Mouse (Mus musculus) kidney, postnatal 4 days (tissue): Measurements from ENCODE around the gene Macf1.
A peak's percentile ranks its signal among the peaks of the same experiment; 100 is the strongest.

Source experiments
- DNase-seq, 2 experiments: peaks; one replicate each; pipeline ENCODE4 v3.0.0; 2021; ENCODE audit warnings: mixed read lengths in 2 of 2

Macf1 gene

DNA sequence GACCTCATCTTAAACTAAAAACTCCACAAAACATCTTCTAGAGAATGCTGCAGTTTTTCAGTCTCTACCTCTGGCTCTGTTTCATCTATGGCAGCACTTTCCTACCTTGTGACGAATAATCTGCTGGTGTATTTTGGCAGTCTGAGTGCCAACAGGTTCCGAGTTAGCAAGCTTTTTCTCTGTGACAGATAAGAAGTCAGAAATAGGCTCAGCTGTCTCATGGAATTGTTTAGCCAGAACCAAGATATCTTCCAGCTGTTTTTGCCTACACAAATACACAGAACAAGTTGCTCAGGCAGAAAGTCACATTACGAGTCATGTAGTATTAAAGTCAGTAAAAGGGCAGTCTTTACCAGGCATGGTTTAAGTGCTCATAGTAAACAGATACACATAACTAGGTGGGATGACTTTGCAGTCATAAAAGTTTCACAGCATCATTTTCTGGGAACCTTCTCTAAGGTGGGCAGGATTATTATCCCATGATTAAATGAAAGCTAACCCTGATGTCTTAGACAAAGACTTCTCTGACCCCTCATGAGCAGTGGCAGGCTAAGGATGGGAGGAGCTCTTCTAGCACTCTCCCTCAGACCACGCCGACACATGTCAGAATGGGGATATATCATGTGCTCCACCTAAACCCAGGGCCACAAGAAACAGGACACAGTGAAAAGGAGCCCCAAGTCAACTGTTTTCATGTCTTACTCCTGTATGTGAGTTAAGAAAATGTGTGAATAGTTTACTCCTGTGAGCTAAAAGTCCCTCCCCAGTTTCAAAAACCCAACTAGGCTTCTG, 286.3 kb downstream of the Macf1 start:
- DNase-seq = no peak

DNA sequence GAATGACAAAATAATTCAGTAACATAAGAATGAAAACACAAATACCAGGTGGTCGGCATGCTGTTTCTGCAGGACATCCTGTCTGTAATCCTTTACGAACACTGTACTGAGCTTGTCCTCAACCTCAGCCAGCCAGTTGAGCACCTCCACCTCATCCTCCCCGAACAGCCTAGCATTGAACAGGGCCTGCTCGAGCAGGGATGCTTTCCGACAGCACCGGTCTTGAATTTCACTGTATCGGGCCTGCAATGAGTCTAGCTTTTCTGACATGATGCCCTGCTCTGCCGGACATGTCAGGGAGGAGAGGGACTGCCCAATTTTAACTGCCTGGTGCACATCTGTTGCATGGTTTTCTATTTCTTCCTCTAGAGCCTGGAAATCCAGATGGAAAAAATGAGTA, 287.1 kb downstream of the Macf1 start:
- DNase-seq = no peak

DNA sequence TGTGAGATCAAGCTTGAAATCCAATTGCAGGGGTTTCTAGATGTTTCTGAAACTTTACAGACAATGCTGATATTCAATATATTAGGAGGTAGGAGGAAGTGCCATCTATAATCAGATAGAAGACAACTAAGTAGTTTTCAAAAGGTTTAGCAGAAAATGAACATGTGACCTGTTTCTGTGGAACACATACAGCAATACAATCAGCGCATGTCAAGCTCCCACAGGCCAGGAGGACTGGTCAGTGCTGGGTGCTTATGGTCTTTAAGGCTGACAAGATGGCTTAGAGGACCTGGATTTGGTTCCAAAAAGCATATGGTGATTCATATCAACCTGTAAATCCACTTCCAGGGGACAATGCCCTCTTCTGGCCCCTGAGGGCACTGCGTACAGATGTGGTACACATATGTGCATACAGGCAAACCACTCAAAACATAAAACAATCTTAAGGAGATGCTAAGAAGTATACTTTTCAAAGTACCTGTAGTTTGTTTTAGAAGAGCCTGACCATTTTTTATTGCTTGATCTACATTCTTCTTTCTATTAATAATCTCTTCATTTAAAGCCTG, 288.6 kb downstream of the Macf1 start:
- peak; percentile 28 to 38 for DNase-seq

DNA sequence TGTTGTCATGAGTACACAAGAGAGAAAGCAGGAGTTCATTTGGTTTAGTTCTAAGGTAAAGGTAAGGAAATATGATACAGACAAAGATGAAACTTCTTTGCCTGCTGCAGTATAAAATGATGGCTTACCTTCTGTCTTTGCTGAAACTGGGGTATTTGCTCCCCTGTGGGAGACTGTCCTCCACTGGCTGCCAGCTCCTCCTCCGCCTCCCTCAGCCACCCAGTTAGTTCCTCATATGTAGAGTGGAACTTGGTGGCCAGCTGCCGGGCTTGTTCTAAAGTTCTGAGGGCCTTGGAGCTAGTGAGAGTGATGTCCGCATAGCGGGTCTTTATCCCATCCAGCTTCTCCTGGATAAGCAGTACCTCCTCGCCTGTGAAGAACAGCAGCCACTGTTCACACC, 289.3 kb downstream of the Macf1 start:
- no peak for DNase-seq

DNA sequence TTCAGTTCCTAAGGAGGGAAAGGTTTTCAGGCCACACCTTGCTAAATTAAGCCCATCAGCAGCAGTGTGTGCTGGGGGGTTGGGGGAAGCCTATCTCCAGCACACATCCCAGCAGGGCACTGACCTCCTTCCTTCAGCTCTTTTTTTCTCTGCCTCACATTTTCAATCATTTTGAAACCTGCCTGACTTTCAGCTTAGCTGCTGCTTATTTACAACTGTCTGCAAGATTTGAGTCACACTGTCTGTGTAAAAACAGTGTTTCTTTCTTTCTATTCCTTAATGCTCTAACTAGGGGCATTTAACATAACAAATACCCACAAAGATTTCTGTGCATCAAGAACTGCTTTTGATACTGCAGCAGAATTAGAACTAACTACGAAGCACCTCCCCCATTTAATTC, 289.9 kb downstream of the Macf1 start:
- DNase-seq = no peak

DNA sequence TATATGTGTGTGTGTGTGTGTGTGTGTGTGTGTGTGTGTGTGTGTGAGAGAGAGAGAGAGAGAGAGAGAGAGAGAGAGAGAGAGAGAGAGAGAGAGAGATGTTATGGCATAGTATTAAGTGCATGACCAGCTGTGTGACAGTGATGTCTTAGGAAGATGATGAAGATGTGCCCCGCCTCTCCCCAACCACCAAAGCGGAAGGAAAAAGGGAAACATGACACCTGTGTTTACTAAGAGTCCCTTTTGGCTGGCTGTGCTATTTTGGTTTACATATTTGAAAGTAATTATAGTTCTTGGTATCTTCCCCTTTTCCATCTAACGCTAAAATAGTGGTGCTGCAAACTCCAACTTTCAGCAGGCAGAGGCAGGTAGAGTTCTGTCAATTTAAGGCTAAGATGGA, 291.2 kb downstream of the Macf1 start:
- DNase-seq = no peak

DNA sequence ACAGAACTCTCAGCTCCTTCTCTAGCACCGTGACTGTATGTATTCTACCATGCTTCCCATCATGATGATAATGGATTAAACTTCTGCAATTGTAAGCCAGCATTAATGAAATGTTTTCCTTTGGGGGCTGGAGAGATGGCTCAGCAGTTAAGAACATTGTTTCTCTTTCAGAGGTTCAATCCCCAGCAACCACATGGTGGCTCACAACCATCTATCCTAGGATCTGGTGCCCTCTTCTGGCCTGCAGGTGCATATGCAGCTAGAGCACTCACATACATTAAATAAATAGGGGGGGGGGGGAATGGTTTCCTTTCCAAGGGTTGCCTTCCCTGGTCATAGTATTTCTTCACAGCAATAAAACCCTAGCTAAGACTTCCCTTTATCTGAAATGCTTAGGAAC, 292.0 kb downstream of the Macf1 start:
- peak; percentile 28 to 31 for DNase-seq

DNA sequence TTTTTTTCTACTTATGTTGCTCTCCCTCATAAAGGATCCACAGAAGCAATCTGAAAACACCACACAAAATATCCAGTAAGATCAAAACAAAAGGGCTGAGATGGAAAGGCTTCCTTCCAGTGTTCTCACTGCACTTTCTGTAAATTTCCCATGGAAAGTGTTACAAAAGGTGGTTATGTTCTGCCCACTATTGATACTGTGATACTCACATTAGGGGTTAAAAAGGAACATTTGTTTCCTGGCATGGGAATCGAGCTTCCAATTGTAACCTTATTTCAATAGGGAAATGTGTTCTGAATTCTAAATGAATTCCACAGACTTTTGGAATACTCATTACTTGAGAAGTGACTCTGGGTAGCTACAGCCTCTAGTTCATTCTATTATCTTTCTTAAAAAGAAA, 299.1 kb downstream of the Macf1 start:
- DNase-seq = no peak

DNA sequence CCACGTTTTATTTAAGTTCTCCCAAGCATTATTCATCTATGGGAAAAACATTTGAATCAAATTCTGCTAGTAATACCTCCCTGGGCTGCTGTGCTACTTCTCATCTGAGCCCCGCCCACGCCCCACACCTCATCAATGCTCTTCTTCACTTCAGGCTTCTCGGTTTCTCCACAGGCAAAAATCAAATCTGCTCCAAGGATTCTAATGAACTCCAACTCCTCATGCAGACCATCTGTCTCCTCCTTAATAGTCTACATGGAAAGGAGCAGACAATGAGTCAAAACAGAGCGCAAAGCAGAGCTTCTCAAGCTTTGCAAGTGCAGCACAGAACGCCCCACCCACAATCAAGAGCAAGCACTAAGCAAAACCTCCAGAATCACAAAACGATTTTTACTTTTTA, 301.0 kb downstream of the Macf1 start:
- no peak for DNase-seq

DNA sequence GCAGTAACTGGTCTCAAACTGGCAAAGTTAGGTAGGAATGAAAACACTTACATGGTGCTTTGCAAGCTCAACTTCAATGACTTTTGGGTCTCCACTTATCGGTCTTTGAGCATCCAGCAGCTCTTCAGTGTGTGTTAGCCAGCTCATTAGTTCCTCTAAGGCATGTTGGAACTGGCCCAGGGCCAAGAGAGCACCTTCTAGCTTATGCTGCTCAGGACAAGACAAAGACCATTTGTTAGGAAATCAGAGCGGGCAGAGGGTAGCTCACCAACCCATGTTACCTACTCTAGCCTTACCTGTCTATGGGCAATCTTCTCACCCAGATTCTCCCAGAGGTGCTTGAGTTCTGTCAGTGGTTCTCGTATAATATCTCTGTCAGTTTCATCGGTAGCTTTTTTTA, 302.1 kb downstream of the Macf1 start:
- no peak for DNase-seq

DNA sequence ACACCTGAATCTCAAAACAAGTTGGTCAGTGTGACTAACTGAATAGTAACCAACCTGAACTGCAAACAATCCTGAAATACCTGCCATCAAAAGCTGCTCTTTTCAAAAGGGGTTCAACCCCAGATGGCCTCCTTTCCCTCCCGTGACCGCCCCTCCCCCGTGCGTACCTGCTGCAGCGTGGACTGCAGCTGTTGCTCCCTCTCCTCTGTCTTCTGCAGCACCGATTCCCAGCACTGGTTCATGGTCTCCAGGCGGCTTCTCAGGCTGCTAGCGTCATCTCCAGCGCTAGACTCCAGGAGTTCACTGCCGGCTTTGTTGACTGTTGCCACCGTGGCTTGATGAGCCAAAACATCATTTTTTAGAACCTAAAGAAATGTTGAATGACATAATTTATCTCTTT, 302.6 kb downstream of the Macf1 start:
- DNase-seq = no peak

DNA sequence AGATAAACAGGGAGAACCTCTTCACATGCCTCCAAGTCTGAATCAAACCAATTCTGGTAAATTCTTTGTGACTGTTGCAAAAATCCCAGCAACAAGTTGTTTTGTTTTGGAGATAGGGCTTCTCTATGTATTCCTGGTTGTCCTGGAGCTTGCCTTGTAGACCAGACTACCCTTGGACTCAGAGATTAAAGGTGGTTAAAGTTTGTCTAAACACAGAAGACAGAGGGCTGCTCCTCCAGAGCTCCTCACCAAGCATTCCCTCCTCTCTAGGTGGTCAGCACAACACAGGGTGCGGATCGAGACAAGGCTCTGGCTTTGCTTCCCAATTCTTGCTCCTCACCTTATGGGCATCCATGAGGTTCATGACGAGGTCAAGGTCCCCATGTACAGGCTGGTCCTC, 308.1 kb downstream of the Macf1 start:
- no peak for DNase-seq

DNA sequence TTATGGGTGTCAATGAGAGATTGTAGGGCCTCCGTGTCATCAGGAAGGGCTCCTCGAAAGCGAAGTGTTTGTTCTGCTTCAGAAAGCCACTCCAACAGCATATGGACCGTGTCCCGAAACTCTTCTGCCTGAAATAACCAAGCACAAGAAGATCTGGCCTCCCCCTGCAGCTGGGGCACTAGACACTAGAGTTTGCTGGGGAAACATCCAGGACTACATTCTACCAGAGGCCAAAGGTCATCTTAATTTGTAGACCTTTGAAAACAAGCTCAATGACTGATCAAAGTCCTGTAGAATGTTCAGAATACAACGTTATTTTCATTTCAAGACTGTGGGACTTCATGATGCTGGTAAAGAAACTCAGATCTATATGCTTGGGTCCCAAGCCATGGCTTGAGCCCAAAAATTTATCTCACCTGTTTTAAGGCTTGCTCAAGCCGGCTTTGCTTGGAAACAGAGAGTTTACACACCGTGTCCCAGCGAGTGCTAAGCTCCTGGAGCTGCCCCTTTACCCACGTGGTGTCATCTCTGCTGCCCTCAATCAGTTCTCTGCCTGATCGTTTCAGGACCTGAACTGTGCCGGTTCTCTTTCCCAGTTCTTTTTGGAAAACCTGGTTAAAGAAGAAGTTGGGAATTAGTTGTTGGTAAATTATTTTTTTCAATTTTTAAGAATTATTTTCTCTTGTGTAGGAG, 309.7 kb downstream of the Macf1 start:
- DNase-seq = no peak

DNA sequence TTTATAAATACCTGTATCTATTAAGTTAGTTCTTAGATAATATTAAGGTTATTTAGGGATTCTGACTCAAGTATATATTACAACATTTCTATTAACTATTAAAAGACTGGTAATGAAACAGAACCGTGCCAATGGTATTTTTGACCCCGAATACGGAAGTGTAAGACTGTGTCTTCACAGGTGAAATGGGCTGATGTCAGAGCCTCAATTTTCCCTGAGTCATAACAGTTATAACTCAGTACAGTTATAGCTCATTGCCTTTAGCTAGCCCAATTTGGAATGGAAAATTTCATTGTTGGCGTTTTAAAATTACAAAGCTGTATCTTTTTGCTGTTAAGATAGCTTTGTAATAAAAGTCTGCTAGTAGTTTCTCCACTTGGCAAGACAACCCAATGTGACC, 320.6 kb downstream of the Macf1 start:
- DNase-seq = no peak

DNA sequence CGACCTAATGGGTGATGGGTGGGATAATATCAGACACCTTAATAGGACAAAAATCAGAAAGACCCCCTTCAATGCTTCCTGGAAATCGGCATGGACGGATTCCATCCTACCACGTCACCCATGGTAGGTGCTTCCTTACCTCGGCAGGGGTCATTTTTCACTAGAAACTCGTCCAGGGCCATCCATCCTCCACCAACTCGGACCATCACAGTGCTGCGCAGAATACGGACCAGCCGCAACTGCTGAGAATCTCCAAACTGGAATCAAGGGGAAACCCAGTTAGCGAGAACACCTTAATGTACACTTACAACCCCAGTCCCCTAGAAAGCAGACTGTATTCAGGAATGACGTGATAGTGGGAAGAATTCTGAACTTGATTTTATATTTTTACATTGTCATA, 323.4 kb downstream of the Macf1 start:
- DNase-seq = no peak

DNA sequence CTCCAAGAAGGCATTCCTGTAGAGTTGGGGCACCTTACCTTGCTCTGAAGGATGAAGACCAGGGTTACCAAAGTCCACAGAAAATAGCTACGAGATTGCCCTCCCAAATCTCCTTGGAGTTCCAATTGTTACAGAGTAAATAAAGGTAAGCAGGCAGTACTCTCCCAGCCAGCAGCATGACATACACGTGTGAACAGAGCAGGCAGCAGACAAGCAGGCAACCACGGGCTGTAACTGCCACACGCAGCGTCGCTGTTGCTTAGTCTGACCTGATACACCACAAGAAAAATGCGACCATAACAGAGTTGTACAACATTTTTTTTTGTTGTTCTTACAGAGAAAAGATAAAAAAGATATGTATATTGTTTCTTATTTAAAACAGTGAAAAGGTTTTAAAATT, 325.5 kb downstream of the Macf1 start:
- no peak for DNase-seq

DNA sequence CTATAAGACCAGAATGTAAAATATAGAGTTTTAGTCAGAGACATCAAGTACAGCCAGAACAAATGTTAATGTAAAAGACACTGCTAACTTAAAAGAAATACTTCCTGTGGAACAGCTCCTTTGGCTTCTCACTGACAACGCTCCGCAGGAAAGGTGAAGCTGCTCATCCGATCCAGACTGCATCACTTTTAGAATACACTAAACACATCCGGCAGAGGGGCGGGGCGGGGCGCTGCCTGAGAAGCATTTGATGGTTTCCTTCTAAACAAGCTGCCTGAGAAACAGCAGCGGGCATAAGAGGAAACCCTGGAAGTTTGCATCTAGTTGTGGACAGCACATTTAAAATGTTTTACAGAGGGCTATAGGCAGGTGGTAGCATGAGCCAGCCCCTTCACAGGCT, 328.2 kb downstream of the Macf1 start:
- no peak for DNase-seq

DNA sequence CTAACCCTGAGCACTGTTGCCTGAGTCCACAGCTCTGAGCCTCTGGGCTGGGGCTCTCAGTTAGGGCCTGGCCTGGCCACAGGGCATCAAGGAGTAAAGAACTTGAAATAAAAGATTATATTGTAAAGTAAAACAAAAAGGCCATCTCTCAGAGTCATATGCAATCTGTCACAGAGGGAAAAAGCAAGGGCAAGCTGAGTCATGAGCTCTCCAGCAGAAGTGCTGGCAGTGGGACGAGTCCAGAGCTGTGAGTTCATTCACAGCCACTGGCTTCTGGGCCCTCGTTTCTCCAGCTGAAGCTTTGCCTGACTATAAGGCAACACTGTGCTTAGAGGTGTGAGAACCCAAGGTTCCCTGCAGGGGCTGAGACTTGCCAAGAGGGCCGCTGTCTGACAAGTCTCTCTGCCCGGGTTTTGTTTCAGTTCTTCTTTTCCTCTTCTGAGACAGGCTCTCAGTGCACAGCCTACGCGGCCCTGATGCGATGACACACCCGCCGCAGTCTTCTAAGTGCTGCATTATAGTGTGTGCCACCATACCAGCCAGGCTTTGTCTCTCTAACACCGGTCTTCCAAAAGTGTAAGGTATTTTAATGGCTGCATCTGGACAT, 330.8 kb downstream of the Macf1 start:
- DNase-seq = no peak

DNA sequence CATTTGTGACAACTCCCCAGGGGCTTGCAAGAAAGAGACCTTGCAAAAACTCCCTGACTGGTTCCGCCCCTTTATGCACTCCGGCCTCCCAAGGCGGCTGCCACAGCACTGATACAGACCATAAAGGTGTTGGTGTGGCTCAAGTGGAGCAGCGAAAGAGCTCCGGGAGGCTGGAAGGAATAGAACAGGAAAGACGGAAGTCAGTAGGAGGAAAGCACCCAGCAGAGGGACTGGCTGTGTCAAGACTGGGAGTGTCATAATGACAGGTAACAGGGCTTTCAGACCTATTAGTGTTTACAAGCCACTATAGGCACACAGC, 340.7 kb downstream of the Macf1 start:
- DNase-seq = no peak

DNA sequence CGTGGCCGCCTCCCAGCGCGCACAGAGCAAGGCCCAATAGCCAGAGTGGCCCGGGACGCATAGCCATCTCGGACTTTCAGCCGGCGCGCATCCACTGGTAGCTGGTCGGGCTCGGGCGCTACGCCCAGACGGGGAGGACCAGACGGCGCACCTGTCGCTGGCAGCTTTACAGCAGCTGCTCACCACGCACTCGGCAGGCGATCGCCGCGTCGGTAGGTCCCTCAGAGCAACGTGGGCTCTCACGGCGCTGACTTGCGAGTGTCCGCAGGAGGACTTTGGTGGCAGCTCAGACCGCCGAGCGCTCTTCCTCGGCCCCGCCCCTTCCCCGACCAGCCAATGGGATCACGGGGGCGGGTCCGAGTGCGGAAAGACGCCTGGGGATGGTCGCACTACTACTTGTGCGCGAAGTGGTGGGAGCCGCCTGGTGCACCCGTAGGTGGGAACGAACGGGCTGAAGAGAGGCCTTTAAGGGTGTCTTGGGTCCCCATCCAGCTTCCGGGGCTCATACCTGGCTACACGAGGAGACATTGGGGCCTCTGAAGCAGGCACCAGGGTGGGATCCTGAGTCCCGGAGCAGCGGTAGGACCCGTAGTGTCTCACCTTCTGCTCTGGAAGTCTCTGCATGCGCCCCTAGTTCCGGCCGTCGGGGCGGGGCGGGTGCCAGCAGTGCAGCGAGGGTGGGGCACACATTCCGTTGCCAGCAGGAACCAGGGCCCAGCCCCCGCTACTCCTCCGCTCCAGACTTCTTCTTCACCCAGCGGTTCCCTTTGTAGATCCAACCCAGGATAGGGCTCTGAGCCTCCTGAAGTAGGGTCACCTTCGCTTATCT, 341.3 kb downstream of the Macf1 start, which contains the start of gene Bmp8a:
Gene Bmp8a (minus strand): TSS at position 611 of the 829 bp plus-strand sequence.
- peak; percentile 82 to 89 for DNase-seq

DNA sequence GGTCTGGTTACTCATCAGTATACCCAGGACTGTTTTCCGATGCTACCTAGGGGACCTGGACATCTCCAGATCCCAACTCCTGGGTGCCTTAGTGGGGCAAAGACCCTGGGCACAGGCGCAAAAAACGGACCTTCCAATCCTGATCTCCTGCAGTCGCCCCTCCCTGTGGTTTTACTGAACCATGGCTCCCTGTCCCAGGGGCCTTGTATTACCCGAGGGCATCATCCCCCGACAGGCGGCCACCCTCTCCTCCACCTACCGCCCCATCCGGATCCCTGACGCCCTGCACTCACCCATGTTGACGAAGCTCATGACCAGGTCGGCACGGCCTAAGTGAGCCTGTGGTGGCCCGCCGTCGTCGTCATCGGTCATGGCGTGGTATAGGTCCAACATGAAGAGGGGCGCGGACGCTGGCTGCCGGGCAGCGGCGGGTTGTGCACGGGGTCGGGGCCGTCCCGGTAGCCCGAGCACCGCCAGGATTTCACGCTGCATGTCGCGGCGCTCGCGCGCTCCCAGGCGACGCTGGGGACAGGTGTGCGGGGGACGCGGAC, 342.0 kb downstream of the Macf1 start:
- DNase-seq = no peak

DNA sequence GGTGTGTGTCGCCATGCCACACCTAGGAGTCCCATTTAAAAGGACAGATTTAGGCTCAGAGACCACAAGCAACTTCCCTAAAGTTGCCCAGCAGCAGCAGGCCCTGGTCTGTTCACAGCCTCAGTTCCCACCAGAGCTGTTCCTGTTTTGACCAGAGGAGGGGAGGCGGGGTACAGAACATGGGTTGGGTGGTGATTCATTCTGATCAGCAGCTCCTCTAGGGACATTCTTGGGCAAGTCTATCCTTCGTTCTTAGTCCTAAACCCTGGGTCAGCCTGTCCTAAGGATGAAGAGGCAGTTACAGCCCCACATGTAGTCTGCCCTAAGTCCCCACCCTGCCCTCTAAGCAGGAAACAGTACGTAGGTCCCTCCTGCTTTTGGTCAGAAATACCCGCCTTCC, 343.9 kb downstream of the Macf1 start:
- no peak for DNase-seq

DNA sequence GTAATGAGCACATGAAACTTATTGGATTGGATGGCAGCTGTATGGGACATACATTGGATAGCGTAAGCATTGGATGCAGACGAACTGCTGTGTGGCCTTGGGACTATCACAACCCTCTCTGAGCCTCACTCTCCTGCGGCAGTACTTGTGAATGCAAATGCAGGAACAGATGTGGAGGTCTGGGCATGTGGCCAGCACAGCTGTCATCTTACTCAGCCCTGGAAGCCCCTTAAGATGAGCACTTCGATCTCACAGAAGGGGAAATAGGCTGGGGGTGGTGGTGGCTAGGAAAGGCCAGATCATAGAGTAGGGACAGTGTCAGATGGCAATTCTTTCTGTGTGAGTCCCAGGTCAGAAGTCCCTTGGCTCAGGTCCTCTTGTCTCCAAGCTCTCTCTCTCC, 346.5 kb downstream of the Macf1 start:
- peak; percentile 30 to 34 for DNase-seq
